Mouse (Mus musculus) heart, embryonic 16.5 days (tissue): ENCODE results near the gene Bbs5. TPM values are rescaled to one million over a fixed set of nuclear protein-coding genes. Genes with fewer than 3 reads are reported as not detected.
"Not testable (repeated sequence)": the region's sequence is repeated elsewhere in the genome, so short reads cannot be mapped to it uniquely, and the experiment has no call there.

ENCODE experiments used
- ATAC-seq: fragments of 200-750 bp; cut with Nextera tagmentation; replicated peaks from 2 replicates; pipeline ENCODE4 v1.8.0; 2017; ENCODE audit warnings: moderate number of reproducible peaks; ENCODE audit not compliant: insufficient read depth, low FRiP score; ENCODE audit errors: extremely low read depth
- H3K27ac ChIP-seq: fragments of 300-500 bp; sonication (generic); 2 replicates; pipeline ENCODE4 v1.5.1; 2014; ENCODE audit warnings: mild to moderate bottlenecking, low read length, control low read depth, moderate library complexity
- H3K27me3 ChIP-seq: fragments of 300-500 bp; sonication (generic); 2 replicates; pipeline ENCODE4 v1.6.1; 2014; ENCODE audit warnings: low read length, mixed read lengths; ENCODE audit not compliant: control insufficient read depth, insufficient read depth
- H3K36me3 ChIP-seq: fragments of 300-500 bp; sonication (generic); 2 replicates; pipeline ENCODE4 v1.6.1; 2014; ENCODE audit not compliant: control insufficient read depth, insufficient read depth
- H3K4me1 ChIP-seq: fragments of 300-500 bp; sonication (generic); 2 replicates; pipeline ENCODE4 v1.6.1; 2014; ENCODE audit warnings: low read length, mixed read lengths; ENCODE audit not compliant: control insufficient read depth, insufficient read depth
- H3K4me2 ChIP-seq: fragments of 300-500 bp; sonication (generic); 2 replicates; pipeline ENCODE4 v1.6.1; 2014; ENCODE audit warnings: low read depth, mild to moderate bottlenecking, control low read depth, low read length
- H3K4me3 ChIP-seq: fragments of 300-500 bp; sonication (generic); 2 replicates; pipeline ENCODE4 v1.5.1; 2014; ENCODE audit warnings: mild to moderate bottlenecking, control low read depth, low read length
- H3K9ac ChIP-seq: fragments of 300-500 bp; sonication (generic); 2 replicates; pipeline ENCODE4 v1.6.1; 2014; ENCODE audit warnings: low read length, control low read depth
- H3K9me3 ChIP-seq: fragments of 300-500 bp; sonication (generic); replicated peaks from 2 replicates; pipeline ENCODE4 v1.6.1; 2016; ENCODE audit warnings: low read length; ENCODE audit not compliant: control insufficient read depth
- WGBS: fragments of 180-500 bp; shearing (Covaris S2); extraction: QIAGEN DNeasy Blood & Tissue Kit; methylation state at CpG from one replicate; pipeline ENCODE4 v1.1.7; 2014; 5-methylcytosine and 5-hydroxymethylcytosine counted together
- polyA plus RNA-seq: library from polyadenylated mRNA; unstranded; fragments of >200 nt; fragmentation: Nextera tagmentation; extraction: Ambion mirVana; gene quantifications from 2 replicates; pipeline ENCODE4 v1.2.1, GENCODE M21; 2015

The Bbs5 gene
- polyA plus RNA-seq, 1 experiment from 2014 or later: 12.5 TPM

GRCm38 (mm10) chr2:69659326-69659725 lies 12.4 kb downstream of the Bbs5 start:
- Histone ChIP-seq H3K27me3 (no peaks in the 10 kb centered on the region), H3K9me3 (no peaks in the 10 kb centered on the region), H3K4me3 (no peak overlapping the region), H3K27ac (no peak overlapping the region), H3K36me3 (peaks cover 3% of the 10 kb centered on the region; the same call in 1 of the 2 replicates), H3K4me1 (no peaks in the 10 kb centered on the region), H3K9ac (no peak overlapping the region), H3K4me2 (no peak overlapping the region)
- ATAC-seq: no peak
- 98% methylated on average over 4 of the region's 4 CpGs for WGBS

GRCm38 (mm10) chr2:69663827-69664476 lies 17.0 kb downstream of the Bbs5 start:
- Histone ChIP-seq H3K27me3 (no peaks in the 10 kb centered on the region), H3K4me2 (no peak overlapping the region), H3K9me3 (no peaks in the 10 kb centered on the region), H3K4me1 (peaks cover 3% of the 10 kb centered on the region; the same call in 1 of the 2 replicates), H3K36me3 (0 out of 2 replicates have a peak, but pooled peaks cover 3% of the 10 kb centered on the region), H3K27ac (no peak overlapping the region), H3K4me3 (no peak overlapping the region), H3K9ac (no peak overlapping the region; the same call in 1 of the 2 replicates)
- 74% methylated on average over 13 of the region's 13 CpGs for WGBS
- ATAC-seq: no peak

- Histone ChIP-seq H3K9ac (no peak overlapping the region), H3K4me3 (no peak overlapping the region), H3K27me3 (no peaks in the 10 kb centered on the region), H3K27ac (no peak overlapping the region), H3K9me3 (no peaks in the 10 kb centered on the region), H3K4me2 (no peak overlapping the region), H3K4me1 (peaks cover 4% of the 10 kb centered on the region; the same call in 1 of the 2 replicates), H3K36me3 (no peaks in the 10 kb centered on the region)
- no peak for ATAC-seq
- 93% methylated on average over 4 of the region's 4 CpGs for WGBS
These were observed 20.7 kb downstream of the Bbs5 start for GRCm38 (mm10) chr2:69667656-69668055.

DNA sequence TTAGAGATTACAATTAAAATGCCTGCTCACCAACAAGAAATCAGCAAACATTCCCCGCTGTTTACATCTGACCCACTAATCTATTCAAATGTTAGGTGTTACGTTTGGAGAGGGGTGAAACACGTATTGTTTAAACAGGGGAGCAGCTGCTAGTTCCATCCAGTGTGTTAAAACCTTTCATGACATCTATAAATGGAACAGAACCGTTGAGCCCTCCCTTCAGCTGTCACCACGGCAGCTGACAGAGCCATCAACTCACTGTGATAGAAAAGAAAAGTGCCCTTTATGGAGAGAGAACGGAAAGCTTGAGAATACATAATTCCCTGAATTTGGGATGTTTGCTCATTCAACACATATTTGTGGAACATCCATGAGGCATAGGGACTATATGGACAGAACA lies 21.4 kb downstream of the Bbs5 start:
- Histone ChIP-seq H3K9ac (no peak overlapping the region), H3K4me1 (peaks cover 5% of the 10 kb centered on the region), H3K4me3 (no peak overlapping the region), H3K4me2 (peak overlapping the region; percentile 13), H3K27ac (peak overlapping the region; percentile 68), H3K27me3 (no peaks in the 10 kb centered on the region), H3K36me3 (no peaks in the 10 kb centered on the region), H3K9me3 (no peaks in the 10 kb centered on the region)
- ATAC-seq: peak; percentile 68; the same call in 1 of the 2 replicates
- WGBS: 41% methylated on average over 6 of the region's 6 CpGs

- no peaks in the 10 kb centered on the region for H3K27me3 ChIP-seq
- H3K36me3 ChIP-seq: no peaks in the 10 kb centered on the region
- peak within 1 kb of the TSS; percentile 88 for H3K27ac ChIP-seq
- peak within 1 kb of the TSS; percentile 49 for H3K4me3 ChIP-seq
- H3K4me1 ChIP-seq: peaks cover 9% of the 10 kb centered on the region
- H3K9me3 ChIP-seq: no peaks in the 10 kb centered on the region
- peak within 1 kb of the TSS; percentile 59 for H3K4me2 ChIP-seq
- WGBS: 52% methylated on average over 9 of the region's 9 CpGs
- peak within 1 kb of the TSS; percentile 46 for H3K9ac ChIP-seq
- ATAC-seq: no peak
These were observed 22.9 kb downstream of the Bbs5 start, which contains the start of gene Klhl41 for GRCm38 (mm10) chr2:69669853-69670252. Gene Klhl41 (plus strand): TSS chr2:69670120.

GRCm38 (mm10) chr2:69673723-69674122 lies 26.8 kb downstream of the Bbs5 start:
- Histone ChIP-seq H3K4me1 (peaks cover 8% of the 10 kb centered on the region), H3K36me3 (no peaks in the 10 kb centered on the region), H3K27me3 (no peaks in the 10 kb centered on the region), H3K27ac (peak overlapping the region; percentile 38; the same call in 1 of the 2 replicates), H3K4me3 (peak overlapping the region; percentile 49), H3K9me3 (no peaks in the 10 kb centered on the region), H3K9ac (peak overlapping the region; percentile 28; the same call in 1 of the 2 replicates), H3K4me2 (peak overlapping the region; percentile 59)
- ATAC-seq: no peak
- WGBS: 41% methylated on average over 5 of the region's 5 CpGs

DNA sequence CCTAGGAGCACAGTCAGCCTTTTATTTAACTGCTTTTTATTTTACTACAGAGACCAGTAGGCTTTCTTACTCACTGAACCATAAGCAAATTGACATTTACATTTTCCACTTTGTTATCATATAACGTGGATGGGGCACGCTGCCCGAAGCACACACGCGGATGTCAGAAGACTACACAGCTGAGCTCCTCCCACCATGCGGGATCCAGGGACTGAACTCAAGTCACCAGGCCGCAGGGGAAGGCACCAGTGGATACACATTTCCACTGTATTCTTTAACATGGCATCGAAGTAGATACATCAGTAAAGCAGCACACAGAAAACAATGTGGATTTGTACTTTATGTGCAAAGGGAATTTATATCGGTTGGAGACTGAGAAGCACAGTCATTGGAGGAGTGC lies 28.3 kb downstream of the Bbs5 start:
- no peak overlapping the region for H3K9ac ChIP-seq
- no peak overlapping the region for H3K27ac ChIP-seq
- H3K4me1 ChIP-seq: peaks cover 5% of the 10 kb centered on the region
- no peak overlapping the region for H3K4me3 ChIP-seq
- H3K4me2 ChIP-seq: no peak overlapping the region
- no peaks in the 10 kb centered on the region for H3K9me3 ChIP-seq
- no peak for ATAC-seq
- 86% methylated on average over 9 of the region's 9 CpGs for WGBS
- peaks cover 8% of the 10 kb centered on the region for H3K36me3 ChIP-seq
- no peaks in the 10 kb centered on the region for H3K27me3 ChIP-seq

DNA sequence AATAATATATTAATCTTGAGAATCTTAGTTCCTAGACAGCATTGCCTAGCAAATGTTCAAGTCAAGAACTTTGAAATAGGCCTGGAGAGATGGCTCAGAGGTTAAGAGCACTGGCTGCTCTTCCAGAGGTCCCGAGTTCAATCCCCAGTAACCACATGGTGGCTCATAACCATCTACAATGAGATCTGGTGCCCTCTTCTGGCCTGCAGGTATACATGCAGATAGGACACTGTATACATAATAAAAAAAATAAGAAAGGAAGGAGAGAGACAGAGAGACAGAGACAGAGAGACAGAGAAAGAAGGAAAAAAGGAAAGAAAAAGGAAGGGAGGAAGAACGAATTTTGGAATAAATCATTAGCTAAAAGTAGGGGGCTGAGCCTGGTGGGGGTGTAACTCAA lies 29.7 kb downstream of the Bbs5 start:
- no peak for ATAC-seq

DNA sequence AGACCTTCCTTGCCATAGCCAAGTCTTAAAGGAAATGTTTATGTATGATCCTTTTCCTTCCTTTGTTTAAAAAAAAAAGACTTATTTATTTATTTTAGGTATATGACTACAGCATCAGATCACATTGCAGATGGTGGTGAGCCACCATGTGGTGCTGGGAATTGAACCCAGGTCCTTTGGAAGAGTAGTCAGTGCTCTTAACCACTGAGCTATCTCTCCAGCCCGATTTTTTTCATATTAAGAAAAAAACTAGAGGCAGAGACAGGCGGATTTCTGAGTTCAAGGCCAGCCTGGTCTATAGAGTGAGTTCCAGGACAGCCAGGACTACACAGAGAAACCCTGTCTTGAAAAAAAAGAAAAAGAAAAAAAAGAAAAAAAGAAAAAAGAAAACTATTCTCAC lies 30.2 kb downstream of the Bbs5 start:
- H3K4me1 ChIP-seq, ATAC-seq, H3K27me3 ChIP-seq, H3K4me2 ChIP-seq, H3K9ac ChIP-seq, H3K9me3 ChIP-seq, H3K4me3 ChIP-seq, H3K27ac ChIP-seq: not testable (repeated sequence)
- peaks cover 10% of the 10 kb centered on the region for H3K36me3 ChIP-seq
- WGBS: 85% methylated on average over 2 of the region's 2 CpGs

More for the DNA sequence above, 29.7 kb downstream of the Bbs5 start:
- 52% methylated on average over 2 of the region's 2 CpGs for WGBS
- H3K27ac ChIP-seq: no peak overlapping the region
- H3K4me1 ChIP-seq: peaks cover 5% of the 10 kb centered on the region
- no peak overlapping the region for H3K4me3 ChIP-seq
- H3K36me3 ChIP-seq: peaks cover 10% of the 10 kb centered on the region
- H3K9me3 ChIP-seq: no peaks in the 10 kb centered on the region
- H3K4me2 ChIP-seq: no peak overlapping the region
- H3K9ac ChIP-seq: no peak overlapping the region
- no peaks in the 10 kb centered on the region for H3K27me3 ChIP-seq
